Mouse (Mus musculus) intestine, postnatal 0 days (tissue): ENCODE measurements at regions not wholly inside any gene's neighbourhood (a gene's known extent, or its start where the extent isn't known, plus 50 kb on each side); places are given as distances from the start of the nearest gene placed in this dataset.

Experiments used
- ATAC-seq: fragments of 200-750 bp; cut with Nextera tagmentation; 2 replicates; pipeline ENCODE4 v1.8.0; 2017; ENCODE audit warnings: mild to moderate bottlenecking, moderate TSS enrichment, moderate library complexity
- H3K27ac ChIP-seq: fragments of 300-500 bp; sonication (generic); 2 replicates; pipeline ENCODE4 v1.5.1; 2014; ENCODE audit warnings: mild to moderate bottlenecking, low read depth, low read length, moderate library complexity
- H3K27me3 ChIP-seq: fragments of 300-500 bp; sonication (generic); replicated peaks from 2 replicates; pipeline ENCODE4 v1.6.1; 2014; ENCODE audit warnings: low read length, mixed read lengths; ENCODE audit not compliant: control insufficient read depth, insufficient read depth
- H3K36me3 ChIP-seq: fragments of 300-500 bp; sonication (generic); 2 replicates; pipeline ENCODE4 v1.6.1; 2014; ENCODE audit warnings: mild to moderate bottlenecking, moderate library complexity; ENCODE audit not compliant: control insufficient read depth, insufficient read depth
- H3K4me1 ChIP-seq: fragments of 300-500 bp; sonication (generic); replicated peaks from 2 replicates; pipeline ENCODE4 v1.6.1; 2014; ENCODE audit warnings: antibody characterized with exemption, low read length, mixed read lengths; ENCODE audit not compliant: control insufficient read depth, insufficient read depth
- H3K4me2 ChIP-seq: fragments of 300-500 bp; sonication (generic); replicated peaks from 2 replicates; pipeline ENCODE4 v1.6.1; 2014; ENCODE audit warnings: low read depth, mild to moderate bottlenecking, moderate library complexity
- H3K4me3 ChIP-seq: fragments of 300-500 bp; sonication (generic); 2 replicates; pipeline ENCODE4 v1.5.1; 2014; ENCODE audit warnings: low read depth, low read length
- H3K9ac ChIP-seq: fragments of 300-500 bp; sonication (generic); 2 replicates; pipeline ENCODE4 v1.6.1; 2014; ENCODE audit warnings: mild to moderate bottlenecking, low read depth, low read length
- H3K9me3 ChIP-seq: fragments of 300-500 bp; sonication (generic); 2 replicates; pipeline ENCODE4 v1.6.1; 2016; ENCODE audit warnings: mixed run types; ENCODE audit not compliant: control insufficient read depth
- CTCF ChIP-seq: sonication (generic); IDR thresholded peaks from 2 replicates; pipeline ENCODE4 v1.5.1; 2016; ENCODE audit warnings: low read depth, mild to moderate bottlenecking, control low read depth, antibody characterized with exemption, moderate library complexity
- WGBS: fragments of 180-500 bp; shearing (Covaris S2); extraction: QIAGEN DNeasy Blood & Tissue Kit; methylation state at CpG from one replicate; pipeline ENCODE4 v1.1.7; 2014; 5-methylcytosine and 5-hydroxymethylcytosine counted together

- no peak overlapping the region for H3K27ac ChIP-seq
- H3K9me3 ChIP-seq, result no peaks in the 10 kb centered on the region
- H3K36me3 ChIP-seq, result no peaks in the 10 kb centered on the region
- no peaks in the 10 kb centered on the region for H3K4me1 ChIP-seq
- no peaks in the 10 kb centered on the region for H3K27me3 ChIP-seq
- no peak for ATAC-seq
- no peak overlapping the region for H3K4me3 ChIP-seq
- TF ChIP-seq CTCF, result no peak
- no peak overlapping the region for H3K9ac ChIP-seq
- WGBS, result 31% methylated on average over 2 of the region's 2 CpGs
- no peak overlapping the region for H3K4me2 ChIP-seq
These were observed 144.5 kb upstream of the Kcnd3 start for GRCm38 (mm10) chr3:105307676-105308075.

- Histone ChIP-seq H3K4me2 (no peak overlapping the region), H3K9ac (no peak overlapping the region), H3K9me3 (no peaks in the 10 kb centered on the region), H3K4me1 (no peaks in the 10 kb centered on the region), H3K27ac (no peak overlapping the region), H3K36me3 (no peaks in the 10 kb centered on the region), H3K27me3 (no peaks in the 10 kb centered on the region), H3K4me3 (no peak overlapping the region)
- no peak for TF ChIP-seq CTCF
- ATAC-seq, result no peak
- 92% methylated on average over 2 of the region's 2 CpGs for WGBS
These were observed 143.1 kb upstream of the Kcnd3 start for GRCm38 (mm10) chr3:105309020-105309419.

- Histone ChIP-seq H3K9ac (no peak overlapping the region), H3K27ac (no peak overlapping the region), H3K4me2 (no peak overlapping the region), H3K36me3 (no peaks in the 10 kb centered on the region), H3K4me3 (no peak overlapping the region), H3K4me1 (no peaks in the 10 kb centered on the region), H3K27me3 (no peaks in the 10 kb centered on the region), H3K9me3 (no peaks in the 10 kb centered on the region)
- WGBS, result 89% methylated on average over 4 of the region's 4 CpGs
- ATAC-seq, result no peak
- no peak for TF ChIP-seq CTCF
These were observed 98.9 kb upstream of the Kcnd3 start for GRCm38 (mm10) chr3:105353268-105353667.

- Histone ChIP-seq H3K9ac (no peak overlapping the region), H3K4me1 (no peaks in the 10 kb centered on the region), H3K9me3 (no peaks in the 10 kb centered on the region), H3K36me3 (no peaks in the 10 kb centered on the region), H3K4me2 (no peak overlapping the region), H3K27ac (no peak overlapping the region), H3K27me3 (no peaks in the 10 kb centered on the region), H3K4me3 (no peak overlapping the region)
- no peak for TF ChIP-seq CTCF
- ATAC-seq, result no peak
- WGBS, result 78% methylated on average over 16 of the region's 16 CpGs
These were observed 97.8 kb upstream of the Kcnd3 start for GRCm38 (mm10) chr3:105354123-105354931.

- no peak for ATAC-seq
- Histone ChIP-seq H3K4me1 (no peaks in the 10 kb centered on the region), H3K9ac (no peak overlapping the region), H3K27me3 (no peaks in the 10 kb centered on the region), H3K4me2 (no peak overlapping the region), H3K4me3 (no peak overlapping the region), H3K36me3 (no peaks in the 10 kb centered on the region), H3K27ac (no peak overlapping the region), H3K9me3 (no peaks in the 10 kb centered on the region)
- no peak for TF ChIP-seq CTCF
- 73% methylated on average over 2 of the region's 2 CpGs for WGBS
These were observed 94.6 kb upstream of the Kcnd3 start for GRCm38 (mm10) chr3:105357511-105357910.

GRCm38 (mm10) chr3:105359636-105360035 lies 92.5 kb upstream of the Kcnd3 start:
- WGBS, result 49% methylated on average over 3 of the region's 3 CpGs
- no peak for ATAC-seq
- Histone ChIP-seq H3K27me3 (no peaks in the 10 kb centered on the region), H3K36me3 (no peaks in the 10 kb centered on the region), H3K9me3 (no peaks in the 10 kb centered on the region), H3K9ac (no peak overlapping the region), H3K4me1 (no peaks in the 10 kb centered on the region), H3K27ac (no peak overlapping the region), H3K4me2 (no peak overlapping the region), H3K4me3 (no peak overlapping the region)
- TF ChIP-seq CTCF, result no peak
